Mouse (Mus musculus): ENCODE results near the gene Smim24.

The Smim24 gene

DNA sequence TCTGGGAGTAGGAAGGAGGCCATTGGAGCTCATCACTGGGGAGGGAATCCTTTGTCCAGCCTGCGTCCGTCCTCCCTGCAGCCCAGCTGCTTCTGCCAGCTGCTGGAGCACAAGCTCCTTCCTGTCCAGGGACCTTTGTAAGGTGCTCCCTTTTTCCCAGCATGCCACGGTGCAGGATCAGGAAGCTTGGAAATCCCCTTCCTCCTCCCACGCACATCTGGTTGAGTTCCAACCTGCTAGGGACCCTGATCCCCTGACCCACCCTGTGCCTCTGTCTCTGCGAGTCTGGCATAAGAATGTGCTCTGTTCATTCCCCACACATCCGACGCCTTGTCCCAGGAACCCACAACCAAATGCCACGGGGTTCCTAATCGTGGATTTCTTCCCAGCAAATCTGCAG is 18.1 kb downstream of the Smim24 start:
- DNase-seq, result peak in 1 of 2 experiments; percentile 56

GRCm38 (mm10) chr10:81411471-81412400 is 18.9 kb downstream of the Smim24 start:
- peak; percentile 86 to 90 for DNase-seq

- peak in 1 of 2 experiments; percentile 42 for DNase-seq
These were observed 19.9 kb downstream of the Smim24 start for GRCm38 (mm10) chr10:81412586-81413309.

DNA sequence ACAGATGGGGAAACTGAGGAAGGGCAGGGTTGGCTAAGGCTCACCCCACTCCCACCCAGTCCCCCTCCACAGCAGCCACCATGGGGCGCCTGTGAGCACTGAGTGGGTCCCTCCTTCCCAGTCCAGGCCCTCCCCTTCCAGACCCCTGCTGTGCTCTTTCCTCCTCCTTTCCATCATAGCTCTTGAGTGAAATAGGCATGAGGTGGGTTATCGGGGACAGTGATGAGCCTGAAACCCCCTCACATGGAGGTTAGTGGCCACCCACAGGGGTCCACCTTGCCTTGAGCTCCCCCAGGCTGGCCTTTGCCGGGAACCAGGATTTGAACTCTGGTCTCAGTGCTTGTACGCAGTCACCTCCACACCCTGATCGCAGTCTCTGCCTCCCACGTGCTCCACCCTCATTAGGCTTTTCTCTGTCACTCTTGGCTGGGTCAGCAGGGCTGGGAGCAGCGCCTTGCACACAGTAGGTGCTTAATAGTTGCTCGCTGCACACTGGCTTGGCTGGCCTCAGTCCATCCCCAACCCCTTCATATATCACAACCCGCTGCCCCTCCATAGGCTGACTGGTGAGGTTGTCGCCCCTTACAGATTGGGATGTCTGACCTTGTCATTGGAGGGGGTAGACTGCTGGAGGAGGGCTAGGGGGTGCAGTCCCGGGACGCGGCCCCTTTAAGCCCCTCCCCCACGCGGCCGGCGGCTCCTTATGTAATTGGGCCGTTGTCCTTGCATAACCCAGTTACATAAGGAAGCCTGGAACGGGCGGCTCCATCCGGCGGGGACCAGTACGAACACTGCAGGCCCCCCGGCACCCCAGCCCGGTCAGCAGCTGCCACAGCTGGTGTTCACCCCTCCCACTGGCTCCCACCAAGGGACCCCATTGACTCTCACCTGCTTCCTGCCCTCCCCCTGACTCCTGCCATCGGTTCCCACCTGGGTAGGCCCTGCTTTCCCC is 20.7 kb downstream of the Smim24 start:
- DNase-seq, result peak; percentile 93

DNA sequence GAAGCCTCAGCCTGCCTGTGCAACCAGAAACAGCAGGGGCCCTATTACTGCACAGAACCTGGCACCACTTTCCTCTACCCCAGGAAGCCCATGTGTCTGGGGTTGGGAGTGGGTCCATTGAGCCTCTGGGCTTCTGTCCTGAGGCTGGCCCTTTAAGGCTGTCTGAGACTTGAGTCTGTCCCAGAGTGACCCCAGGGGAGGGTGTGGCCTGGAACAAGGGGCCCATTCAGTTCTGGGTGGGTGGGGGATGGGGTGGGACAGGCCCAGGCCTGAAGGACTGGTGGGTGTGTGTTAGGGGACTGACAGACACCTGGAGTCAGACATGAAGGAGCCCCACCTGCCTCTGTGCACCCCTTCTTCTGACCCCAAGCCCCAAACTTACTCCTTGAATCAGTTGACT is 21.8 kb downstream of the Smim24 start:
- DNase-seq, result peak in 1 of 2 experiments; percentile 70

DNA sequence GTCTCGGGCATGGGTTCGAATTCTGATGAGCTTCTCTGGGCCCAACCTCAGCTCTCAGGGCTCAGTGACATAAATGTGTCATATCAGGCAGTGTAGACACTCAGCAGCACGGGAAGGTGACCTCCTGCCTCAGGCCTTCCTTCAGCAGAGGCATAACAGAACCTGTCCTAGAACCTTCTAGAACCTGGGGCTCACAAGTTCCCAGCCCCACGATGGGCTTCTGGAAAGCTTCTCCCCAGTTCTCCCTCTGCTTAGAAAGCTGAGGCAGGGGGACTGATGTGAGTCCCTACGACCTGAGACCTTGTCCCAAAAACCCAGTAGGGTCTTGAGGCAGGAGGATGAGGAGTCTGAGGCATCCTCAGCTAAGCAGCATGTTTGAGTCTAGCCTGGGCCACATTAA is 22.3 kb downstream of the Smim24 start:
- no peak for DNase-seq

DNA sequence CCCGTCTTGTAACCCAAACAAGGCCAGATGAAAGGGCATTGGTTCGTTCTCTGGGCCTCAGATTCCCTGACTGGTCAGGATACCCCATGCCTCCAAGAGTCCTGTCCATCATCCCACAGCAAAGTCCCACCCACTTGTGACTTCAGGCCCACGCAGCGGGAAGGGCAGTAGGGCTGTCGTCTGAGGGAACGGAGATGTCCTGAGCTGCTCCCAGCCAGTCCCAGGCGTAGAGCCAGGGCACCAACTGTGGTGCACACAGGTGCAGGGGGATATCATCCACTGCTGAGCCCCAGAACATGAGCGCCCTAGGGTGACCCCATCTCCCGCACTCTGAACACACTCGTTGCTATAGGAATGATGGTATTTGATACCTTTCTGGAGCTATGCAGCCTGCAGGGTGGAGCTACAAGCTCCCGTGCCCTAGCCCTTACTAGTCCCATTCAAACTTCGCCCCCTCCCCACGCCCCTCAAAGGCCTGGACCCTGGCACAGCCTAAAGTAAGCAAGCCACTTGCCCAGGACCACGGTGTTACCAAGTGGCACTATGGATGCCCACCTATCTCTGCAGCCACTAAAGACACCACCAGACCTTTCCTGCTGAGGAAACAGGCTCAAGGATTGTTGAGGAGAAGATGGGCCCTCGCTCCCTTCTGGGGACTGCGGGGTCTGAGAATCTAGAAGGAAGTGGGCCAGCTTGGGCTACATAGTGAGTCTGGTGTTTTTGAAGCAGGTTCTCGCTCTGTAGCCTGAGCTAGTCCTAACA is 22.9 kb downstream of the Smim24 start:
- no peak for DNase-seq

DNA sequence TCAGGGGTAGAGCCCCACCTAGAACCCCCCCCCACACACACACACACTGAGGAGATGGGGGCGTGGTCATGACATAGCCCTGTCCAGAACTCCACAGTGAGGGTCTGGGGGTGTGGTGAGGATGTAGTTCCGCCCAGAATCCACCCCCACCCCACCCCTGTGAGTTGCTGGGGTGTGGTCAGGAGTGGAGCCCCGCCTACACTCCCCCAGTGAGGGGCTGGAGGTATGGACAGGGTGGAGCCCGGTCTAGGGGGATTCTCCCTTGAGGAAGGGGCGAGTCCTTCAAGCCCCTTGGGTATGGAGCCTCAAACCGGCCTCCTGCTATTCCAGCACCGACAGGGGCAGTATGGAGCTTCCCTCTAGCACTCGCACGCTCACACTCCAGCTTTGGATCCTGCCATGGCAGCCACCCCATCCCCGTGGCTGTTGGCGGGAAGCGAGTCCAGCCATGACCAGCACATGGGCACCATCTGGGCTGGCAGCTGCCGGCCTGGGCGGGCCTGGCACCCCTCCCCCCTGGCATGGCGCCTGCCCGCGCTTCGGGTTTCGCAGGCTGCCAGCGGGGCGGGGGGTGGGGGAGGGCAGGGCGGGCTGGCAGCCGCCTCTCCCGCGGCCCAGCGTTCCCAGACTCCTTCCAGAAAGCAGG is 23.9 kb downstream of the Smim24 start:
- DNase-seq, result peak; percentile 85 to 89

- no peak for DNase-seq
These were observed 24.7 kb downstream of the Smim24 start for GRCm38 (mm10) chr10:81417227-81418215.

GRCm38 (mm10) chr10:81418216-81419070 is 25.6 kb downstream of the Smim24 start:
- peak in 1 of 2 experiments; percentile 6 for DNase-seq

DNA sequence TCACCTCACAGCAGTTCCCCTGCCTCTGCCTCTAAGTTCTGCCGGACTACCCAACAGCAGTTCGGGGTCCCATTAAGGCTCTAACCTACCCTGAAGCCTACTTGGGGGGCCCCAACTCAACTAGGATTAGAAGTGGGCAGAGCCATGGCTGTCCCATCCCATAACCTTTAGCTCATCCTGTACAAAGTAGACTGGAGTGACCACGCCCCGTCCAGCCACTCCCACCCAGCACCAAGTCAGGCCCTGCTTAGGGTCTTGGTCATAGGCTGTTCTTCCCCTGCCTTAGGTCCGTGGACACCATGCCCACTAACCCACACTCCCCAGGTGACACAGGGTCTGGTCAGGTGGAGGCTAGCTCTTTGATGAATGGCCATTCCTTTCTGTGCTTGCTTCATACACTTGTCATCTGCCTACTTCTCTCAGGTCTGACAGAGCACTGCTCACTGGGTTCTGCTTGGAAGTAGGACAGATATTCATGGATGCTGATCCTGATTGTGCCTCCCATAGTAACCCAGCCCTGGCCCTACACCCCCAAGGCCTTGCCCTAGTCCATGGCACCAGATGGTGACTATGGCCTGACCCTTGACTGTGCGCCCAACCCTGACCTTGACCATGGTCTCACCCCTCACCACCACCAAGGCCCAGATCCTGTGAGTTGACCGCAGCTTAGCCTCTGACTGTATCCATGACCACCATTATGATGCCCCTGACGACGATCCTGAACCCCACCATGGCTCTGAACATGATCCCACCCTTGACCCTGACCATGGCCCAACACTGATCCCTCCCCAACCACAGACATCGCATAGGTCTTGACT is 26.5 kb downstream of the Smim24 start:
- DNase-seq, result peak in 1 of 2 experiments; percentile 1

GRCm38 (mm10) chr10:81420191-81420767 is 27.4 kb downstream of the Smim24 start:
- DNase-seq, result peak; percentile 15 to 19

GRCm38 (mm10) chr10:81421041-81421796 is 28.4 kb downstream of the Smim24 start:
- DNase-seq, result peak in 1 of 2 experiments; percentile 3

DNA sequence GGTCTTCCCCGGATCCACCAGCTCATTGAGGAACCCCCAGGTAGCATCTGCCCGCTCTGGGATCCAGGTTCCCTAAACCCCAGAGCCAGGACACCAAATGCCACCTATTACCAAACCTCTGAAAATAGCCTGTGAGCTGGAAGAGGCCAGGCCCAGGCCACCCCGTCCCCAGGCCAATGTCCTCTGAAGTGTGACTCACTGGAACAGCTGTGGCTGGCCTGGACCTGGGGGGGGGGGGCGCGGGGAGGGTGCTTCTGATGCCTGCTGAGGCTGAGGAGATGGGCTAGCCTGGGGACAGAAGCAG is 28.9 kb downstream of the Smim24 start:
- DNase-seq, result peak; percentile 5 to 14

DNA sequence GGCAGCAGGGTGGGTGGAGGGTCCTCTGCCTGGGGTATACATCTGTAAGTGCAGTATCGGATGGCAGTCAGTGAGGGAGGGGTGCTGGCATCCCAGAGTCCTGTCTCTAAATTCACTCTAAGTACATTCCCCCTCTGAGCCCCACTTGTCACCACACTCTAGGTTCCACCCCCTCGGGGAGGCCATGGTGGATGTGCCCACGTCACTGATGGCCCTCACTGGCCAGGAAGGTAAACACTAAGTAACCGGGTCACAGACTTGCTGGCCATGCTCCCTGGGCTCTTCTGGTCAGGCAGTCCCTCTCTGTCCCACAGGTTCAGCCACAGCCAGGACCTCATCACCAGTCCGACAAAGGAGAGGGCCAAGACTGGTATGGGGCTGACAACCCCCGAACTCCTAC is 29.3 kb downstream of the Smim24 start:
- DNase-seq, result peak; percentile 4 to 19

DNA sequence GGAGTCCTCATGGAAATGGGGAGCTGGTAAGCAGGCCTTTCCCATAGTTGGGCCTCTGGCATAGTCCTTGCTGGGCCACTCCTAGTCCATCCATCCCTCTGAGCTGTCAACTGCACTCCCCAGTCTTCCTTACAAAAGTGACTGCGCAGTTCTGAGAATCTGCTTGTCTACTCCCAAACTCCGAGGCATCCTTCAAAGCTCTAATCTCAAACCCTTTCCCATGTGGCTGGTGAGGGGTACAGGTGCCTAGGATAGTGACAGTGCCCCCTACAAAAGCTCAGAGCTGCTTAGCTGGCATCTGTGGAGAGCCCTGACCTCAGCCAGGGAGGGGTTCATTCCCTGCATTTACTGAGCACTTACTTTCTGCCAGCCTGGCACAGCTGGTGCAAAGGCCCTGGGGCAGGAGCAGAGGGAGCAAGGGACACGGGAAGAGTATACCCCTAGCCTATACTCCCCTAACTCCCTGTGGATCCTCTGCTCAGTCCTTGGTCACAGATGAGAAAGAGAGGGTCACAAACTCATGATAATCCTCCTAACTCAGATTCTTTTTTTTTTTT is 29.9 kb downstream of the Smim24 start:
- peak in 1 of 2 experiments; percentile 2 for DNase-seq

Measured in kidney, adult 8-10 months (tissue).